Mouse (Mus musculus) gastrocnemius, postnatal 25 days (tissue): ENCODE results near the gene Gm36028. TPM values are rescaled to one million over a fixed set of nuclear protein-coding genes. Genes with fewer than 3 reads are reported as not detected.
A peak's percentile ranks its signal among the peaks of the same experiment; 100 is the strongest.

Source experiments
- DNase-seq: peaks from one replicate; pipeline ENCODE4 v3.0.0; 2022
- long read RNA-seq, 2 experiments: library from polyadenylated mRNA; stranded (forward); transcript quantifications; one replicate each; pipeline ENCODE4 v2.0.0; 2021
- total RNA-seq, 2 experiments: library from RNA; stranded (reverse); gene quantifications; 1 replicate in 1 of 2; 2 replicates in 1 of 2; pipeline ENCODE4 v1.2.3; 2021

Gm36028 gene
- not detected for total RNA-seq
- long read RNA-seq, experiment 1 = 0 reads
- long read RNA-seq, experiment 2 = 0 reads

GRCm38 (mm10) chr16:37861029-37861428 is at the start of gene Gm36028:
Gm36028 (minus strand) TSS chr16:37861146.
- no peak for DNase-seq

GRCm38 (mm10) chr16:37906456-37906855 is 45.5 kb upstream of the Gm36028 start:
- DNase-seq = no peak

GRCm38 (mm10) chr16:37901318-37901717 is 40.4 kb upstream of the Gm36028 start:
- no peak for DNase-seq

- no peak for DNase-seq
Observed at GRCm38 (mm10) chr16:37899357-37899756, 38.4 kb upstream of the Gm36028 start.

- DNase-seq = no peak
Observed at GRCm38 (mm10) chr16:37898790-37899189, 37.8 kb upstream of the Gm36028 start.

- DNase-seq = no peak
Observed at GRCm38 (mm10) chr16:37893942-37894341, 33.0 kb upstream of the Gm36028 start.

GRCm38 (mm10) chr16:37893381-37893780 is 32.4 kb upstream of the Gm36028 start:
- DNase-seq = no peak

- DNase-seq = no peak
Observed at GRCm38 (mm10) chr16:37892667-37893066, 31.7 kb upstream of the Gm36028 start.

- DNase-seq = no peak
Observed at GRCm38 (mm10) chr16:37888986-37889385, 28.0 kb upstream of the Gm36028 start.

- no peak for DNase-seq
Observed at GRCm38 (mm10) chr16:37881168-37881567, 20.2 kb upstream of the Gm36028 start.

- no peak for DNase-seq
Observed at GRCm38 (mm10) chr16:37879750-37880419, 18.9 kb upstream of the Gm36028 start.

GRCm38 (mm10) chr16:37878951-37879505 is 18.1 kb upstream of the Gm36028 start:
- DNase-seq = no peak

GRCm38 (mm10) chr16:37877406-37877805 is 16.5 kb upstream of the Gm36028 start:
- no peak for DNase-seq

GRCm38 (mm10) chr16:37874501-37875235 is 13.7 kb upstream of the Gm36028 start:
- DNase-seq = no peak

GRCm38 (mm10) chr16:37871112-37871715 is 10.3 kb upstream of the Gm36028 start:
- peak; percentile 62 for DNase-seq

GRCm38 (mm10) chr16:37869470-37870231 is 8.7 kb upstream of the Gm36028 start:
- DNase-seq = no peak

GRCm38 (mm10) chr16:37868506-37869469 is 7.8 kb upstream of the Gm36028 start:
- DNase-seq = peak; percentile 77

GRCm38 (mm10) chr16:37867791-37868505 is 7.0 kb upstream of the Gm36028 start, which contains the start of gene Lrrc58:
Lrrc58 (plus strand) TSS chr16:37868389.
- DNase-seq = peak; percentile 89

- DNase-seq = no peak
Observed at GRCm38 (mm10) chr16:37865841-37866240, 4.9 kb upstream of the Gm36028 start.

GRCm38 (mm10) chr16:37863876-37864275 is 2.9 kb upstream of the Gm36028 start:
- no peak for DNase-seq
